Mouse (Mus musculus) fibroblast of lung, adult 2 months (primary cell): ENCODE results near the gene Dmc1.

Source experiments
- DNase-seq: peaks from one replicate; pipeline ENCODE4 v3.0.0-alpha.2; 2011; ENCODE audit warnings: low read depth

Gene Dmc1

GRCm38 (mm10) chr15:79511553-79512320 is 93.2 kb downstream of the Dmc1 start:
- DNase-seq: no peak
